Mouse (Mus musculus): ENCODE results near the gene Tmtc4. TPM values are rescaled to one million over a fixed set of nuclear protein-coding genes. Genes with fewer than 3 reads are reported as not detected.
A peak's percentile ranks its signal among the peaks of the same experiment; 100 is the strongest.

Tmtc4 gene
- polyA plus RNA-seq, 1 experiment from 2014 or later: 37.4 TPM

DNA sequence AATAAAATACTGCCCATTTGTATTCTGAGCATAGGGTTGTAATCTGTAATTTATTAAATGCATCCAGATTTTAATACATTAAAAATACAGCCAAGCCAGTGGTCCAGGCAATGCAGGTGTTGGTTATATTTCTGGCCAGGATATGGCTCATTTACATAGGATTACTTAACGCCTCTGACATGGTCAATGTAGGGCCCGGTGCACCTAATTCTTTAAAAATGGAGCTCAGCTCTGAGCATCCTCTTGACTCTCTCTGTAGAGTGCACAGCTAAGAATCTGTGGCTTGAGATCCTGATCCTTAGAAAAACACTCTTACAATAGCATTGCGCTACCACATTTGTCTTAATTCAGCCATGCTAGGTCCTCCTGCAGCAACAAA, 40.4 kb downstream of the Tmtc4 start:
- no peak overlapping the region for H3K27ac ChIP-seq (ENCODE audit: low read length)
- WGBS: 38% methylated on average over 3 of the region's 3 CpGs
- H3K4me3 ChIP-seq (ENCODE audit: low read length): no peak overlapping the region
- peaks cover 37% of the 10 kb centered on the region for H3K36me3 ChIP-seq (ENCODE audit: insufficient read depth, low read length)
- peak; percentile 25; the same call in 1 of the 2 replicates for ATAC-seq (ENCODE audit: low FRiP score, low TSS enrichment)
- no peak overlapping the region for H3K9ac ChIP-seq (replicated peaks; ENCODE audit: low read length)
- H3K4me2 ChIP-seq (replicated peaks; ENCODE audit: low read depth, low read length): no peak overlapping the region
- H3K27me3 ChIP-seq (ENCODE audit: insufficient read depth, low read length): peaks cover 5% of the 10 kb centered on the region; the same call in 1 of the 2 replicates
- no peaks in the 10 kb centered on the region for H3K9me3 ChIP-seq (ENCODE audit: low read length)
- H3K4me1 ChIP-seq (ENCODE audit: insufficient read depth, low read length): 0 out of 2 replicates have a peak, but pooled peaks cover 9% of the 10 kb centered on the region

DNA sequence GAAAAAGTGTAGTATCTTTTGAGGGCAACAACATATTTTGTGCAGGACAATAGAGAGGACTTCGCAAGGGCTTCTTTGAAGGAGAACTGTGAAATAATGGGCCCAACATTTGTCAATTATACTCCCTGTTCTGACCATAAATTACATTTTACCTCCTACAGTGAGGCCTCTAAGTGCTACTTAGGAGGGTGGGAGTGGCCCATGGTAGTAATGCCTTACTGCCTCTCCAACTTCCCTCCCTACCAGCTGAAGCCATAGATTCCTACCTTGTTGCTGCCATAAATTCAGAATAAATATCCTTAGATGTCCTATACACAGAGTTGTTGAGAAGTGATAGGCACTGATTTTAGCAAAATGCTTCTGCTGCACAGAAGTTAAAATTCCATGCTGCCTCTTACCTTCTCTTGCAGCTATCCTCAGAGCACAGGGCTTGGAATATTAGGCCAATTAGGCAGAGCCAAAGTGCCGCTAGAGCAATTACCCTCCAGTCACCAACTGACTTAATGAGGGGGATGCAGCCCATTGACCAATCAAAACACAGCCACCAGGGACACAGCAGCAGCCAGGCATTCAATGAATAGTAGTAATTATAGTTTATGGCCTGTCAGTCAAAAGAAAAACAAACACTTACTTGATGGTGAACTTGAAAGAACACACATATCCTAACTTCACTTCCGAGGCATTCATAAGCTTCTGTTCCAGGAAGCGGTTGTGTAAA, 40.9 kb downstream of the Tmtc4 start:
- H3K4me1 ChIP-seq (ENCODE audit: insufficient read depth, low read length): 0 out of 2 replicates have a peak, but pooled peaks cover 9% of the 10 kb centered on the region
- ATAC-seq (ENCODE audit: low FRiP score, low TSS enrichment): peak; percentile 92
- no peak overlapping the region for H3K27ac ChIP-seq (ENCODE audit: low read length)
- no peak overlapping the region for H3K4me2 ChIP-seq (replicated peaks; ENCODE audit: low read depth, low read length)
- no peaks in the 10 kb centered on the region for H3K9me3 ChIP-seq (ENCODE audit: low read length)
- H3K27me3 ChIP-seq (ENCODE audit: insufficient read depth, low read length): peaks cover 5% of the 10 kb centered on the region; the same call in 1 of the 2 replicates
- H3K9ac ChIP-seq (replicated peaks; ENCODE audit: low read length): no peak overlapping the region
- peaks cover 34% of the 10 kb centered on the region for H3K36me3 ChIP-seq (ENCODE audit: insufficient read depth, low read length)
- WGBS: 24% methylated on average over 4 of the region's 4 CpGs
- no peak overlapping the region for H3K4me3 ChIP-seq (ENCODE audit: low read length)

DNA sequence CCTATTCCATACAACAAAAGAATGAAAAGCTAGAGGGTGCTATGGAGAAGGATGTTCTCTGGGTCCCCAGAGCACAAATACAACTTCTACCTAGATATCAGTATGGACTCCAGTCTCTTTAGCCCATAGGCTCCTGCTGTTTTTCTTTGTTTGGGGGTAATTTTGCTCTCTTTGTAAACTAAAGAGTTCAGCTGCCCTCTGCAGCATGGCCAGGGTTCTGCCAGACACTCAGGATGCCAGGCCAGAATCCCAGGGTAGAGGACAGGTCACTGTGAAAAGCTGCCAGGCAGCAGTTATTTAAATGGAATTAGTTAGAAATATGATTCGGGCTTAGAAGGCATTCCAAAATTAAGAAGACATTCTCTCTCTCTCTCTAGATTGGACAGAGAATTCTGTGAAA, 47.4 kb downstream of the Tmtc4 start:
- ATAC-seq (ENCODE audit: low FRiP score, low TSS enrichment): no peak
- 90% methylated on average over 1 of the region's 1 CpGs for whole genome bisulfite sequencing
- H3K9ac ChIP-seq (replicated peaks; ENCODE audit: low read length): no peak overlapping the region
- no peaks in the 10 kb centered on the region for H3K4me1 ChIP-seq (ENCODE audit: insufficient read depth, low read length)
- no peak overlapping the region for H3K4me2 ChIP-seq (replicated peaks; ENCODE audit: low read depth, low read length)
- no peak overlapping the region for H3K27ac ChIP-seq (ENCODE audit: low read length)
- H3K9me3 ChIP-seq (ENCODE audit: low read length): no peaks in the 10 kb centered on the region
- H3K4me3 ChIP-seq (ENCODE audit: low read length): no peak overlapping the region
- H3K36me3 ChIP-seq (ENCODE audit: insufficient read depth, low read length): peaks cover 25% of the 10 kb centered on the region
- H3K27me3 ChIP-seq (ENCODE audit: insufficient read depth, low read length): peaks cover 5% of the 10 kb centered on the region; the same call in 1 of the 2 replicates

DNA sequence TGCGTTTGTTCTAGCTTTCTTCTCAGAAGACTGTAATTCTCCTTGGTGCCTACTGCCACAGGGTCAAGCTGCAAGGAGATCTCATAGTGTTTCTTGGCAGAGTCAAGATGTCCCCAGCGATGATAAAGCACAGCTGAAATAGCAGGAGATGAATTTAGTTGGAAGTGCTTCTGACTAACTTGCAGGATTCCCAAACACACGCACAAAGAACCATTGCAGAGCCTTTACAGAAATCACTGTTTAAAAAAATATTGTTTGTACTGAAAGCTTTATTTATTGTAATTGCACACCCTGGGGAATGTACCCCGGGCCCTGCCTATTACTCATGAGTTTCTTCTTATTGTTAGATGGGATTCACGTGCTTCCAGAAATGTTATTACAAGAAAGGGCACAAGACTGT, 63.8 kb downstream of the Tmtc4 start:
- Histone ChIP-seq H3K4me2 (replicated peaks; ENCODE audit: low read depth, low read length) (no peak overlapping the region), H3K4me3 (ENCODE audit: low read length) (no peak overlapping the region), H3K4me1 (ENCODE audit: insufficient read depth, low read length) (0 out of 2 replicates have a peak, but pooled peaks cover 5% of the 10 kb centered on the region), H3K27me3 (ENCODE audit: insufficient read depth, low read length) (no peaks in the 10 kb centered on the region), H3K9me3 (ENCODE audit: low read length) (no peaks in the 10 kb centered on the region), H3K36me3 (ENCODE audit: insufficient read depth, low read length) (peaks cover 3% of the 10 kb centered on the region), H3K9ac (replicated peaks; ENCODE audit: low read length) (no peak overlapping the region), H3K27ac (ENCODE audit: low read length) (no peak overlapping the region)
- WGBS: 55% methylated on average over 5 of the region's 5 CpGs
- ATAC-seq (ENCODE audit: low FRiP score, low TSS enrichment): no peak

DNA sequence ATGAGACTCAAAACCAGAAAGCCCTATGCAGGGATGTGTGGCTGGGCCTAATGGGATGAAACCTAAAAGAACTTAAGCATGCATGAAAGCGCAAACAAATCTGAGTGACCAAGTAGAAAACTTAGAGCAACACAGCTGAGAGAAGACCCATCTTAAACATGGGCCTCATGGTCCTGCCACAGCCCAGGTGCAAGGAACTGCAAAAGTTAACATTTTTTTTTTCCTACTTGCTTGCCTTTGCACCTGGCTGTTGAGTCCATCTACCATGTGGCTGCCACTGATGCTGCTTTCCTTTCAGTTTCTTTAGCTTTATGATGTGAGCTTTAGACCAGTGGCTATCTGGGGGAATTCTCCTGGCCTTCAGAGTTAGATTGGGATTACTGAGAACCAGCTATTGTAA, 66.2 kb downstream of the Tmtc4 start:
- H3K4me1 ChIP-seq (ENCODE audit: insufficient read depth, low read length): 0 out of 2 replicates have a peak, but pooled peaks cover 5% of the 10 kb centered on the region
- H3K36me3 ChIP-seq (ENCODE audit: insufficient read depth, low read length): no peaks in the 10 kb centered on the region; the same call in 1 of the 2 replicates
- H3K4me2 ChIP-seq (replicated peaks; ENCODE audit: low read depth, low read length): no peak overlapping the region
- H3K4me3 ChIP-seq (ENCODE audit: low read length): no peak overlapping the region
- no peaks in the 10 kb centered on the region for H3K27me3 ChIP-seq (ENCODE audit: insufficient read depth, low read length)
- no peaks in the 10 kb centered on the region for H3K9me3 ChIP-seq (ENCODE audit: low read length)
- no peak for ATAC-seq (ENCODE audit: low FRiP score, low TSS enrichment)
- H3K9ac ChIP-seq (replicated peaks; ENCODE audit: low read length): no peak overlapping the region
- H3K27ac ChIP-seq (ENCODE audit: low read length): no peak overlapping the region
- 89% methylated on average over 1 of the region's 1 CpGs for WGBS

DNA sequence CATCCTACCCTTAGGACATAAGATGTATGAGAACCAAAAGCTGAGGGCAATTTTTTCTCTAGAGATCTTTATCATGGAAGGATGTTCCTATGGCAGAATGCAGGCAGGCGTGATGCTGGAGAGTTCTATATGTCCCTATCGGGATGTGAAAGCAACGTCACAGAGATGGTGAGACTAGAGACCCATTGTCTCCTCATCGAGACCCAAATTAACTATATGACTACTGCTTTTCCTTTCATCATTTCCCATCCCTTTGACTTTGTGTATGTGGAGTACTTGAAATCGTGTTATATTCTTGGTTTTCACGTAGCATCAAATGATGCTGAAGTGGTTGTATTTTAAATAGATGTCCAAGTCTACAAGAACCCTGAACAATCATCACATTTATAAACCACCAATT, 70.2 kb downstream of the Tmtc4 start, which contains the start of gene Ggact:
Gene Ggact (minus strand): TSS at position 101 of the 400 bp plus-strand sequence.
- H3K4me2 ChIP-seq (replicated peaks; ENCODE audit: low read depth, low read length): peak within 1 kb of the TSS; percentile 79
- H3K9ac ChIP-seq (replicated peaks; ENCODE audit: low read length): peak within 1 kb of the TSS; percentile 76
- no peaks in the 10 kb centered on the region; the same call in 1 of the 2 replicates for H3K36me3 ChIP-seq (ENCODE audit: insufficient read depth, low read length)
- no peak for ATAC-seq (ENCODE audit: low FRiP score, low TSS enrichment)
- WGBS: 84% methylated on average over 6 of the region's 6 CpGs
- peak within 1 kb of the TSS; percentile 78 for H3K4me3 ChIP-seq (ENCODE audit: low read length)
- H3K27me3 ChIP-seq (ENCODE audit: insufficient read depth, low read length): no peaks in the 10 kb centered on the region; the same call in 1 of the 2 replicates
- H3K9me3 ChIP-seq (ENCODE audit: low read length): no peaks in the 10 kb centered on the region
- H3K27ac ChIP-seq (ENCODE audit: low read length): no peak within 1 kb of the TSS
- H3K4me1 ChIP-seq (ENCODE audit: insufficient read depth, low read length): peaks cover 13% of the 10 kb centered on the region; the same call in 1 of the 2 replicates

DNA sequence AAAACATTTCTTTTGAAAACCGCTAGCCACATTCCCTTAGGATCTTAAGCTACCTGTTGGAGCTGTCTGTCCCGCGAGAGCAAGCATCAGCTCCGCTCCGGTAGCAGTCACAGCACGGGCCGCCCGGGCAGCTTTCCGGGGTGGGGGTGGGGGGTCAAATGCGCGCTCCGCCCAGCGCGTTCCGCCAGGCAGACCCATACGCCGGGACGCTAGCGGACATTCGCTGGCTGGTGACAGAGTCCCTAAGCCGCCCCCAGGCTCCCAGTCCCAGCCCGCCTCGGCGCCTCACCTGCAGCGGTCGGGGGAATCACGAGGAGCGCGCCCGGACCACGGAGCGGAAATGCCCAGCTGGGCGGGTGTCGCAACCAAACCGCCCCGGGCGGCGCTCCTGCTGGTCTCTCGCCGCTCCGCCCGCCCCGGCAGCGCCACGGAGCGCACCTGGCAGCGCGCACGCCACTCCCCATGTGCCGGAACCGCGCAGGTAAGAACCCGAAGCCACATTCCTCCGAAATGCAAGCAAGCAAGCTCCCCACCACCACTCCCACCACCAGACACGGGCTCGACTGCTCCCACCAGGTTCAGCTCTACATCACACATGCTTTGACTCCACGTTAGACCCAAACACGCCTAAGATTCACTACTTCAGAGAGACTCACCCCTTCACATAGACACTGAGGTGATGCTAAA, 70.9 kb downstream of the Tmtc4 start:
- peak; percentile 92 for ATAC-seq (ENCODE audit: low FRiP score, low TSS enrichment)
- Histone ChIP-seq H3K4me3 (ENCODE audit: low read length) (peak overlapping the region; percentile 78), H3K27ac (ENCODE audit: low read length) (no peak overlapping the region), H3K9ac (replicated peaks; ENCODE audit: low read length) (peak overlapping the region; percentile 76), H3K9me3 (ENCODE audit: low read length) (peaks cover 3% of the 10 kb centered on the region; the same call in 1 of the 2 replicates), H3K36me3 (ENCODE audit: insufficient read depth, low read length) (no peaks in the 10 kb centered on the region; the same call in 1 of the 2 replicates), H3K27me3 (ENCODE audit: insufficient read depth, low read length) (no peaks in the 10 kb centered on the region; the same call in 1 of the 2 replicates), H3K4me1 (ENCODE audit: insufficient read depth, low read length) (peaks cover 13% of the 10 kb centered on the region; the same call in 1 of the 2 replicates), H3K4me2 (replicated peaks; ENCODE audit: low read depth, low read length) (peak overlapping the region; percentile 79)
- under 1% methylated on average over 58 of the region's 58 CpGs for WGBS

DNA sequence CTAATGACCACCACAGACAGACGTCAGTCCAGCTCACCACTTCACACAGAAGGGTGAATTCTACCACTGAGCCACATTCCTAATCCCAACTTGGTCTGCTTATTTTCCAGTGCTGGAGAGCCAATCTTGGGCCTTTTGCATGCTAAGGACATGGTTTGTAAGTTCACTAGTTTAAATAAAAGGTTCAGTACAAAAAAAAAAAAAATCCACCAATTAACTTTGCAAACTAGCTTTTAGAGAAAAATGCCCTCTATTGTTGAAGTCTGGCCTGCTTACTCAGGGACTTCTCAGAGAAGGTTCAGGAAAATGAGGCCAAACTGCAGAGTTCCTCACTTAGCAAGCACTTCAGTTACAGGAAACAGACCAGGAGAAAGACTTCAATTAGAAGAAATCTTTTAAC, 71.7 kb downstream of the Tmtc4 start:
- H3K9me3 ChIP-seq (ENCODE audit: low read length): peaks cover 5% of the 10 kb centered on the region; the same call in 1 of the 2 replicates
- 43% methylated on average over 1 of the region's 1 CpGs for WGBS
- peak overlapping the region; percentile 79 for H3K4me2 ChIP-seq (replicated peaks; ENCODE audit: low read depth, low read length)
- no peaks in the 10 kb centered on the region; the same call in 1 of the 2 replicates for H3K36me3 ChIP-seq (ENCODE audit: insufficient read depth, low read length)
- ATAC-seq (ENCODE audit: low FRiP score, low TSS enrichment): no peak
- H3K4me1 ChIP-seq (ENCODE audit: insufficient read depth, low read length): peaks cover 13% of the 10 kb centered on the region; the same call in 1 of the 2 replicates
- H3K27me3 ChIP-seq (ENCODE audit: insufficient read depth, low read length): no peaks in the 10 kb centered on the region; the same call in 1 of the 2 replicates
- peak overlapping the region; percentile 78 for H3K4me3 ChIP-seq (ENCODE audit: low read length)
- H3K9ac ChIP-seq (replicated peaks; ENCODE audit: low read length): peak overlapping the region; percentile 76
- H3K27ac ChIP-seq (ENCODE audit: low read length): no peak overlapping the region

DNA sequence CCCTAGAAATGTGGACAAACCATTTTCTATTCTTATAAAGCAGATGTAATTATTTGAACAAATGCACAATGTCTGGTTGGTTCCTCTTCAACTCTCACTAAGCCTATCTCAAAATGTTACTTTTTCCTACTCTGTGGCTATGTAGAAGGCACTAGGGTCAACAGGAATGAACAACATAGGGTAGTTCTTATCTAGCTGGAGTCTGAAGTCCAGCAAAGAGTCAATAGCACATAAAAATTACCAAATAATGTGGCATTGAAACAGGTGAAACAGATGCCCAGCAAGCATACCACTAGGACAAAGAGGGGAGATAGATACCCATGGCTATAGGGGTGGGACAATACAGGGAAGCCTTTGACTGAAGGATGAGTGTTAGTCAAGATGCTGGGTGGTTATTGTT, 72.6 kb downstream of the Tmtc4 start:
- peaks cover 9% of the 10 kb centered on the region; the same call in 1 of the 2 replicates for H3K4me1 ChIP-seq (ENCODE audit: insufficient read depth, low read length)
- no peak overlapping the region for H3K27ac ChIP-seq (ENCODE audit: low read length)
- H3K9me3 ChIP-seq (ENCODE audit: low read length): peaks cover 5% of the 10 kb centered on the region; the same call in 1 of the 2 replicates
- H3K4me2 ChIP-seq (replicated peaks; ENCODE audit: low read depth, low read length): no peak overlapping the region
- H3K27me3 ChIP-seq (ENCODE audit: insufficient read depth, low read length): no peaks in the 10 kb centered on the region; the same call in 1 of the 2 replicates
- no peak overlapping the region for H3K4me3 ChIP-seq (ENCODE audit: low read length)
- H3K9ac ChIP-seq (replicated peaks; ENCODE audit: low read length): no peak overlapping the region
- no peak for ATAC-seq (ENCODE audit: low FRiP score, low TSS enrichment)
- H3K36me3 ChIP-seq (ENCODE audit: insufficient read depth, low read length): no peaks in the 10 kb centered on the region; the same call in 1 of the 2 replicates

Data from kidney, embryonic 16.5 days (tissue).